Mouse (Mus musculus): ENCODE results near the gene Psmb8.

Psmb8 gene

GRCm38 (mm10) chr17:34249878-34250277, 52.4 kb downstream of the Psmb8 start:
- no peak for DNase-seq

Measured in thymus, adult 18-20 months (tissue).